Mouse (Mus musculus) embryonic fibroblast, embryonic 13.5 days (primary cell): ENCODE results near the gene Gchfr. TPM values are rescaled to one million over a fixed set of nuclear protein-coding genes. Genes with fewer than 3 reads are reported as not detected.

Experiments
- H3K27ac ChIP-seq: 2 replicates; pipeline ENCODE4 v1.5.1; 2012; ENCODE audit warnings: low read length, control low read depth, inconsistent platforms; ENCODE audit not compliant: insufficient read depth
- H3K4me1 ChIP-seq: 2 replicates; pipeline ENCODE4 v1.6.1; 2011; ENCODE audit warnings: low read length; ENCODE audit not compliant: control insufficient read depth, insufficient read depth
- H3K4me3 ChIP-seq: 2 replicates; pipeline ENCODE4 v1.5.1; 2011; ENCODE audit warnings: mild to moderate bottlenecking, control low read depth, low read length; ENCODE audit not compliant: insufficient read depth
- CTCF ChIP-seq: IDR thresholded peaks from 2 replicates; pipeline ENCODE4 v1.5.1; 2011; ENCODE audit warnings: mild to moderate bottlenecking, control low read depth, low read length, moderate library complexity, borderline replicate concordance; ENCODE audit not compliant: insufficient read depth
- POLR2A ChIP-seq: IDR thresholded peaks from 2 replicates; pipeline ENCODE4 v1.6.1; 2011; ENCODE audit warnings: low read depth, mild to moderate bottlenecking, control low read depth, low read length, moderate library complexity
- polyA plus RNA-seq: library from polyadenylated mRNA; stranded (reverse); fragments of >200 nt; gene quantifications from 2 replicates; pipeline ENCODE4 v1.2.4, GENCODE M21; 2011; ENCODE audit warnings: low read depth; ENCODE audit not compliant: missing spikeins, insufficient read length

The Gchfr gene
- polyA plus RNA-seq, 1 experiment = 1.9 TPM

GRCm38 (mm10) chr2:119172446-119172845 is 4.9 kb downstream of the Gchfr start:
- Histone ChIP-seq H3K27ac (no peak overlapping the region), H3K4me3 (no peak overlapping the region), H3K4me1 (peaks cover 13% of the 10 kb centered on the region)
- TF ChIP-seq CTCF (no peak), POLR2A (no peak)

- no peak overlapping the region for H3K4me3 ChIP-seq
- peak overlapping the region; percentile 24; the same call in 1 of the 2 replicates for H3K27ac ChIP-seq
- no peak for TF ChIP-seq CTCF
- no peak for TF ChIP-seq POLR2A
- H3K4me1 ChIP-seq = peaks cover 13% of the 10 kb centered on the region
Observed at GRCm38 (mm10) chr2:119172862-119173576, 5.4 kb downstream of the Gchfr start.

GRCm38 (mm10) chr2:119173991-119174651 is 6.5 kb downstream of the Gchfr start, which contains the start of gene Gm14137:
Gene Gm14137, plus strand, starts transcription at chr2:119174509.
- Histone ChIP-seq H3K4me3 (no peak within 1 kb of the TSS), H3K27ac (peak within 1 kb of the TSS; percentile 34), H3K4me1 (peaks cover 13% of the 10 kb centered on the region)
- TF ChIP-seq POLR2A (no peak), CTCF (no peak)

GRCm38 (mm10) chr2:119174866-119175265 is 7.3 kb downstream of the Gchfr start:
- no peak overlapping the region for H3K4me3 ChIP-seq
- H3K4me1 ChIP-seq = peaks cover 13% of the 10 kb centered on the region
- no peak for TF ChIP-seq CTCF
- TF ChIP-seq POLR2A = no peak
- peak overlapping the region; percentile 29; the same call in 1 of the 2 replicates for H3K27ac ChIP-seq

- H3K27ac ChIP-seq = no peak overlapping the region
- H3K4me3 ChIP-seq = no peak overlapping the region
- TF ChIP-seq CTCF (no peak), POLR2A (no peak)
Observed at GRCm38 (mm10) chr2:119175614-119176013, 8.0 kb downstream of the Gchfr start.

GRCm38 (mm10) chr2:119176761-119177160 is 9.2 kb downstream of the Gchfr start:
- Histone ChIP-seq H3K4me3 (no peak overlapping the region), H3K4me1 (peaks cover 11% of the 10 kb centered on the region), H3K27ac (no peak overlapping the region)
- no peak for TF ChIP-seq CTCF
- TF ChIP-seq POLR2A = no peak

More at GRCm38 (mm10) chr2:119175614-119176013, 8.0 kb downstream of the Gchfr start:
- peaks cover 13% of the 10 kb centered on the region for H3K4me1 ChIP-seq

- Histone ChIP-seq H3K4me3 (no peak overlapping the region), H3K4me1 (peaks cover 6% of the 10 kb centered on the region), H3K27ac (no peak overlapping the region)
- TF ChIP-seq POLR2A = no peak
- TF ChIP-seq CTCF = no peak
Observed at GRCm38 (mm10) chr2:119177384-119177939, 9.9 kb downstream of the Gchfr start.

GRCm38 (mm10) chr2:119182914-119183313 is 15.3 kb downstream of the Gchfr start:
- no peak overlapping the region for H3K4me3 ChIP-seq

GRCm38 (mm10) chr2:119189029-119189710 is 21.6 kb downstream of the Gchfr start:
- Histone ChIP-seq H3K4me1 (no peaks in the 10 kb centered on the region), H3K4me3 (peak overlapping the region; percentile 10; the same call in 1 of the 2 replicates), H3K27ac (no peak overlapping the region)
- TF ChIP-seq POLR2A = no peak
- TF ChIP-seq CTCF = peak; percentile 89

More at GRCm38 (mm10) chr2:119182914-119183313, 15.3 kb downstream of the Gchfr start:
- Histone ChIP-seq H3K4me1 (no peaks in the 10 kb centered on the region), H3K27ac (no peak overlapping the region)
- TF ChIP-seq CTCF = no peak
- no peak for TF ChIP-seq POLR2A

- H3K4me3 ChIP-seq = no peak overlapping the region
- TF ChIP-seq POLR2A (no peak), CTCF (no peak)
- H3K27ac ChIP-seq = no peak overlapping the region
- H3K4me1 ChIP-seq = no peaks in the 10 kb centered on the region
Observed at GRCm38 (mm10) chr2:119190969-119191368, 23.4 kb downstream of the Gchfr start.
